Mouse (Mus musculus) kidney, adult 2 months (tissue): Measurements from ENCODE around the gene Hist1h3a. TPM values are rescaled to one million over a fixed set of nuclear protein-coding genes. Genes with fewer than 3 reads are reported as not detected.

ENCODE experiments used
- DNase-seq: peaks from one replicate; pipeline ENCODE4 v3.0.0; 2021
- H3K27ac ChIP-seq: fragments of 200-500 bp; 2 replicates; pipeline ENCODE4 v1.5.1; 2012; ENCODE audit warnings: low read depth, low read length, control low read depth, inconsistent platforms; ENCODE audit not compliant: insufficient read depth
- H3K27me3 ChIP-seq: fragments of 200-500 bp; replicated peaks from 2 replicates; pipeline ENCODE4 v1.6.1; 2012; ENCODE audit warnings: mild to moderate bottlenecking, moderate library complexity, low read length, inconsistent platforms; ENCODE audit not compliant: control insufficient read depth, insufficient read depth
- H3K36me3 ChIP-seq: fragments of 200-500 bp; 2 replicates; pipeline ENCODE4 v1.6.1; 2012; ENCODE audit warnings: mild to moderate bottlenecking, moderate library complexity, low read length, inconsistent platforms; ENCODE audit not compliant: control insufficient read depth, insufficient read depth
- H3K4me1 ChIP-seq: fragments of 200-500 bp; 2 replicates; pipeline ENCODE4 v1.6.1; 2011; ENCODE audit warnings: low read length; ENCODE audit not compliant: control insufficient read depth, insufficient read depth
- H3K4me3 ChIP-seq: fragments of 200-500 bp; 2 replicates; pipeline ENCODE4 v1.5.1; 2011; ENCODE audit warnings: mild to moderate bottlenecking, low read depth, low read length, control low read depth; ENCODE audit not compliant: insufficient read depth
- CTCF ChIP-seq: fragments of 200-500 bp; conservative IDR thresholded peaks from 2 replicates; pipeline ENCODE4 v1.5.1; 2011; ENCODE audit warnings: low read depth, mild to moderate bottlenecking, control low read depth, low read length, moderate library complexity, mixed read lengths; ENCODE audit not compliant: insufficient read depth, insufficient read length
- POLR2A ChIP-seq: fragments of 200-500 bp; IDR thresholded peaks from one replicate; pipeline ENCODE4 v1.6.1; 2011; ENCODE audit warnings: low read depth, low read length, control low read depth
- WGBS: fragments of 180-500 bp; shearing (Covaris S2); methylation state at CpG from one replicate; pipeline ENCODE4 v1.1.7; 2018; 5-methylcytosine and 5-hydroxymethylcytosine counted together
- polyA plus RNA-seq: library from polyadenylated mRNA; depleted of rRNA; stranded (reverse); fragments of >200 nt; gene quantifications from 2 replicates; pipeline ENCODE4 v1.2.3, GENCODE M21; 2012

The Hist1h3a gene
- polyA plus RNA-seq, 1 experiment: 0.74 TPM

DNA sequence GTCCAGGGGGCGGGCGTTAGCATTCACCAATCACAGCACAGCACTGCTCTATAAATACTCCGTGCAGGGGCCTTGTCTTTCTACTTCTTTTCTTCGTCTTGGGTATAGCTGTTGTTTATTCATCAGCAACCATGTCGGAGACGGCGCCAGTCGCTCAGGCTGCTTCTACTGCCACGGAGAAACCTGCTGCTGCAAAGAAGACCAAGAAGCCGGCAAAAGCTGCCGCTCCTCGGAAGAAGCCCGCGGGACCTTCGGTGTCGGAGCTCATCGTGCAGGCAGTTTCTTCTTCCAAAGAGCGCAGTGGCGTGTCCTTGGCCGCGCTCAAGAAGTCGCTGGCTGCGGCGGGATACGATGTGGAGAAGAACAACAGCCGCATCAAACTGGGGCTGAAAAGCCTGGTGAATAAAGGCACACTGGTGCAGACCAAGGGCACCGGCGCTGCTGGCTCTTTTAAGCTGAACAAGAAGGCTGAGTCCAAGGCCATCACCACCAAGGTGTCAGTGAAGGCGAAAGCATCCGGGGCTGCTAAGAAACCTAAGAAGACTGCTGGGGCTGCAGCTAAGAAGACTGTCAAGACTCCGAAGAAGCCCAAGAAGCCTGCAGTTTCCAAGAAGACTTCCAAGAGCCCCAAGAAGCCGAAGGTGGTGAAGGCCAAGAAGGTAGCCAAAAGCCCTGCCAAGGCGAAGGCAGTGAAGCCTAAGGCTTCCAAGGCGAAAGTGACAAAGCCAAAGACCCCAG is 1.6 kb upstream of the Hist1h3a start, which contains the start of gene Hist1h1a:
Gene Hist1h1a, plus strand, starts transcription at position 81 of the 738 bp plus-strand sequence.
- no peaks in the 10 kb centered on the region for H3K27me3 ChIP-seq
- peak within 1 kb of the TSS; percentile 52 for H3K4me3 ChIP-seq
- no peaks in the 10 kb centered on the region for H3K36me3 ChIP-seq
- DNase-seq: peak; percentile 89
- peak within 1 kb of the TSS; percentile 46; the same call in 1 of the 2 replicates for H3K27ac ChIP-seq
- peaks cover 8% of the 10 kb centered on the region; the same call in 1 of the 2 replicates for H3K4me1 ChIP-seq
- WGBS: 5% methylated on average over 34 of the region's 34 CpGs
- TF ChIP-seq CTCF (no peak), POLR2A (peak; percentile 31)

DNA sequence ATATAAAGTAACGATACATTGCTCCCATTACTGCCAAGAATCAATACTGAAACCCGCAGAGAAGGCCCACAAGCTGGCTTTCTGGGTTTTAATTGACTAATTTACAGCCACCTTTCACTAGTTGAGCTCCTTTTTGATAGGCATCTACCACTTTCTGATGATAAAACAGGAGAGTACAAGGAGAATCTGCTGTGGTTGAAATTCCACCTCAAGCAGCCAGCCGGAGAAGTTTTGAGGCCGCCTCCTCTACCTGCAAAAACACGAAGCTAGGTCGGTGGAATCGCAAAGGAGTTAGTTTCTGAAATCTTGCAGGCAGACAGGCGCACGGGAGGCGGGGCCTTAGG is 1.0 kb upstream of the Hist1h3a start:
- peak overlapping the region; percentile 52 for H3K4me3 ChIP-seq
- H3K27me3 ChIP-seq: no peaks in the 10 kb centered on the region
- TF ChIP-seq CTCF (no peak), POLR2A (no peak)

DNA sequence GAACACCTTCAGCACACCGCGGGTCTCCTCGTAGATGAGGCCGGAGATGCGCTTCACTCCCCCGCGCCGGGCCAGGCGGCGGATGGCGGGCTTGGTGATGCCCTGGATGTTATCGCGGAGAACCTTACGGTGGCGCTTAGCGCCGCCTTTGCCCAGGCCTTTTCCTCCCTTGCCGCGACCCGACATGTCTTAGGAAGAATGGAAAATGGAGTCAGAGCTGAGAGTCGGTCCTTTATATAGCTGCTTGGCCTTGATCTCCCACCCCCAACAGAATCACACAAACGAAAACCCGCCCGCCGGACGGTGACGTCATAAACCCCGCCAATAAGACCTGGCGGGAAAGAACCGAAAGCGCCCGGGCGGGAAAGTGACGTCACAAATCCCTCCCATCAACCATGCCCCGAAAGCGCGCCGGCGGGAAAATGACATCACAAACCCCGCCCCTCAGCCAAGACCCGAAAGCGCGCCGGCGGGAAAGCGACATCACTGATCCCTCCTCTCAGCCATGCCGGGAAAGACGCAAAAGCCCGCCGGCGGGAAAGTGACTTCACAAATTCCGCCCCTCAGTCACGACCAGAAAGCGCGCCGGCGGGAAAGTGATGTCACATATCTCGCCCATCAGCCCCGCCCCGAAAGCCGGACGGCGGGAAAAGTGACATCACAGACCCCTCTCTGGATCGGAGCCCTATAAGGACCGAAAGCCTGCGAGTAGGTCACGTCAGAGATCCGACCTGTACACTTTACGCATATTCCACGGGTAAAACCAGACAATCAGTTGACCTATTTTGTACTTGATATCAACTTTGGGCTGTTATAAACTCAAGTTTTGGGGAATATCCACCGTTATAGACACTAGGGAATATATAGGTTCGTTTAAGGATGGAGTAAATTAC is 968 bp downstream of the Hist1h3a start, which contains the start of gene Hist1h4a:
Gene Hist1h4a, minus strand, starts transcription at position 259 of the 893 bp plus-strand sequence.
- H3K27me3 ChIP-seq: no peaks in the 10 kb centered on the region
- TF ChIP-seq CTCF: no peak
- peak; percentile 68 for TF ChIP-seq POLR2A
- under 1% methylated on average over 68 of the region's 72 CpGs for WGBS
- peak within 1 kb of the TSS; percentile 39; the same call in 1 of the 2 replicates for H3K27ac ChIP-seq
- H3K36me3 ChIP-seq: no peaks in the 10 kb centered on the region
- peak; percentile 99 for DNase-seq
- peak within 1 kb of the TSS; percentile 71 for H3K4me3 ChIP-seq
- H3K4me1 ChIP-seq: peaks cover 12% of the 10 kb centered on the region; the same call in 1 of the 2 replicates

More for the DNA sequence above, 1.0 kb upstream of the Hist1h3a start:
- WGBS: under 1% methylated on average over 10 of the region's 10 CpGs
- DNase-seq: no peak
- Histone ChIP-seq H3K36me3 (no peaks in the 10 kb centered on the region), H3K27ac (peak overlapping the region; percentile 46; the same call in 1 of the 2 replicates), H3K4me1 (peaks cover 8% of the 10 kb centered on the region; the same call in 1 of the 2 replicates)

DNA sequence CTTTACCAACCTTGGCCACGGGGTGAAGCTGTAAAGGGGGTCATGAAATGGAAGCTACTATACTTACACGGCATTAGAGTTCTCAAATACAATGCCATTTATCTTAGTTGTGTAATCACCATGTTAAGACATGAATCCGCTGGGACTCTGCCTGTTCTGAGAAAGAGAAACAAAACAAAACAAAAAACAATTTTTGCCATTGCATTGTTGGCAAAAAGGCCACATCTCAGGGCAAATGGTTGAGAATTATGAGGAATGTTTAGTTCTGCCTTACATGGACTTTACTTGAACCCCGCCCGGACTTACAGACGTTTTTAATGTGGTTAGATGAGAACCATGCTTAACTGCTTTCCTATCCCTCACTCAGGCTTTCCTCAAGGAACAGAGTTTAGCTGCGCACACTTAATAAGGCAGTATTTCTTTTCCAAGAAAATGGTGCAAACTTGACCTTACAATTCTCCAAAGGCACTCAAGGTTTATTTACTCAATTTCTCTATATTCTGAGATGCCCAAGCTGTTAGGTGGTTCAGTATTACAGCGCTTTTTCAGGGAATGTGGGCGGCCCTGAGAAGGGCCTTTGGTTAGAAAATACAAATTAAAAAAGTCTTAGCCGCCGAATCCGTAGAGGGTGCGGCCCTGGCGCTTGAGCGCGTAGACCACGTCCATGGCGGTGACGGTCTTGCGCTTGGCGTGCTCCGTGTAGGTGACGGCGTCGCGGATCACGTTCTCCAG is 1.8 kb downstream of the Hist1h3a start:
- 4% methylated on average over 25 of the region's 27 CpGs for WGBS
- H3K4me3 ChIP-seq: peak overlapping the region; percentile 71
- TF ChIP-seq POLR2A: no peak
- TF ChIP-seq CTCF: no peak
- no peak for DNase-seq
- no peaks in the 10 kb centered on the region for H3K36me3 ChIP-seq
- no peaks in the 10 kb centered on the region for H3K27me3 ChIP-seq
- H3K4me1 ChIP-seq: peaks cover 12% of the 10 kb centered on the region; the same call in 1 of the 2 replicates
- no peak overlapping the region; the same call in 1 of the 2 replicates for H3K27ac ChIP-seq

DNA sequence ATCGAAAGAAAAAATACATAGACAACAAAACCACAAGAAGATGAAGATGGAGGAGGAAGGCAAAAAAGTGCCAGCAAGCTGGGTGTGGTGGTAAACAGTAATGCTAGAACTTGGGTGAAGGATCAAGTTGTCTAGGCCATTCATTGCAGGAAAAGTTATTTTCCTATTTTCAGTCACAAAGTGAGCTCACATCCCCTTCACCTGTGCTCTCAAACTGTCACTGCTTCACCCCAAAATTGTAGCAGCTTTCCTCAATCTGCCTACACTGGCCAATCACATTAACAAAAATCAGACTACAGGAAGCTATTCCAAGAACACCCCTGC is 2.3 kb downstream of the Hist1h3a start:
- WGBS: 65% methylated on average over 1 of the region's 1 CpGs
- H3K4me3 ChIP-seq: no peak overlapping the region
- TF ChIP-seq CTCF (no peak), POLR2A (no peak)

DNA sequence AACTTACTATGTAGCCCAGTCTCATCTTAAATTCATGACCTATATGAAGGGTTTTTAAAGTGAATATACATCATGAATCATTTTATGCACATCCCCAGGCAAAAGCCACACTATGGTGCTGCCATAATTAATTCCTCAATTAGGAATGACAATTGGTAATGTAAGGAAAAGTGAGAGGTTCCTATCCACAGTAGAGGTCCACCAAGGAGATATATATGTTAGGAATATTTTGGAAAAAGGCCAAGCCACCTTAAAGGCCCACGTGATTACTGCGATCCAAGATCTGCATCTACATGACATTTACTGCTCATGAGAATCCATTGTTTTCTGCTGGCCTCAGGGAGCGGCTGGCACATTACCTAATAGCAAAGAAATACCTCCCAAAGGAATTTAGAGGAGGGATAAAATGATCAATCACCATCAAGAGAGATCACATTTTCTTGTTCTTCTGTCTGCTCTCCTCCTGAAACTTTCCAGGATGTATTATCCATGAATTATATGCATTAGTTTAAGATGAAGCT is 2.9 kb downstream of the Hist1h3a start:
- no peak for TF ChIP-seq CTCF
- no peak for TF ChIP-seq POLR2A
- 79% methylated on average over 3 of the region's 3 CpGs for WGBS
- no peak overlapping the region for H3K4me3 ChIP-seq
- H3K36me3 ChIP-seq: no peaks in the 10 kb centered on the region
- DNase-seq: no peak
- no peak overlapping the region for H3K27ac ChIP-seq
- peaks cover 12% of the 10 kb centered on the region; the same call in 1 of the 2 replicates for H3K4me1 ChIP-seq
- H3K27me3 ChIP-seq: no peaks in the 10 kb centered on the region

More for the DNA sequence above, 2.3 kb downstream of the Hist1h3a start:
- DNase-seq: no peak
- no peaks in the 10 kb centered on the region for H3K27me3 ChIP-seq
- H3K27ac ChIP-seq: no peak overlapping the region
- peaks cover 12% of the 10 kb centered on the region; the same call in 1 of the 2 replicates for H3K4me1 ChIP-seq
- no peaks in the 10 kb centered on the region for H3K36me3 ChIP-seq

DNA sequence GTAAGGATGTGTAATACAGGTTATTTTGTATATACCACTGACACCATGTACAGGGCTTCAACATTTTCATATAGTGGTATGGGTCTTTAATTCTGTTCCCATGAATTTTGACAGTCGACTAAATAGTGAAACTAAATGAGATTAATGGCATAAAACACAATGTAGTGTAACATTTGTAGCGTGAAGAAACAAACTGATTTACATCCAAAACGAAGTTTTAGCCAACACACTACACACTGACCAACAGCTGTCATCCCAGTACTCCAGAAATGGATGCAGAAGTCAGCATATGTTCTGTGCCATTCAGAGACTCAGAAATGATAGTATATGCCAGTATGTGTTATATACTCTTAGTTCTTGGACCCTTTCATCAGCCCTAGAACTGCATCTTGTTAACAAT is 4.3 kb downstream of the Hist1h3a start:
- Histone ChIP-seq H3K4me3 (no peak overlapping the region), H3K36me3 (no peaks in the 10 kb centered on the region), H3K27ac (no peak overlapping the region), H3K4me1 (peaks cover 8% of the 10 kb centered on the region; the same call in 1 of the 2 replicates), H3K27me3 (no peaks in the 10 kb centered on the region)
- TF ChIP-seq CTCF (no peak), POLR2A (no peak)
- no peak for DNase-seq
- WGBS: 38% methylated on average over 3 of the region's 3 CpGs
